Mouse (Mus musculus) left cerebral cortex, adult 11 months (tissue): ENCODE measurements at regions not wholly inside any gene's neighbourhood (a gene's known extent, or its start where the extent isn't known, plus 50 kb on each side); places are given as distances from the start of the nearest gene placed in this dataset.

ENCODE experiments used
- DNase-seq: peaks from one replicate; pipeline ENCODE4 v3.0.0; 2022; ENCODE audit warnings: low spot score

- no peak for DNase-seq
Measured at GRCm38 (mm10) chr5:75248279-75248678, 96.2 kb downstream of the Pdgfra start.

GRCm38 (mm10) chr5:75249671-75250070, 97.6 kb downstream of the Pdgfra start:
- DNase-seq: no peak

- no peak for DNase-seq
Measured at GRCm38 (mm10) chr5:75253349-75253748, 101.3 kb downstream of the Pdgfra start.

- no peak for DNase-seq
Measured at GRCm38 (mm10) chr5:75253830-75254229, 101.7 kb downstream of the Pdgfra start.

- DNase-seq: no peak
Measured at GRCm38 (mm10) chr5:75256186-75256585, 104.1 kb downstream of the Pdgfra start.

GRCm38 (mm10) chr5:75257067-75257466, 105.0 kb downstream of the Pdgfra start:
- DNase-seq: no peak

- peak; percentile 41 for DNase-seq
Measured at GRCm38 (mm10) chr5:75260247-75260646, 108.2 kb downstream of the Pdgfra start.

GRCm38 (mm10) chr5:75266111-75266676, 114.1 kb downstream of the Pdgfra start:
- DNase-seq: no peak

- no peak for DNase-seq
Measured at GRCm38 (mm10) chr5:75266871-75267270, 114.8 kb downstream of the Pdgfra start.

GRCm38 (mm10) chr5:75267766-75268165, 115.7 kb downstream of the Pdgfra start:
- DNase-seq: no peak

- DNase-seq: no peak
Measured at GRCm38 (mm10) chr5:75278041-75278440, 125.9 kb downstream of the Pdgfra start.

GRCm38 (mm10) chr5:75279561-75280171, 127.6 kb downstream of the Pdgfra start:
- DNase-seq: no peak

- no peak for DNase-seq
Measured at GRCm38 (mm10) chr5:75280698-75281097, 128.6 kb downstream of the Pdgfra start.

GRCm38 (mm10) chr5:75281510-75281909, 129.4 kb downstream of the Pdgfra start:
- no peak for DNase-seq

- no peak for DNase-seq
Measured at GRCm38 (mm10) chr5:75282617-75283016, 130.5 kb downstream of the Pdgfra start.

- no peak for DNase-seq
Measured at GRCm38 (mm10) chr5:75283841-75284240, 131.7 kb downstream of the Pdgfra start.

GRCm38 (mm10) chr5:75285950-75286349, 133.9 kb downstream of the Pdgfra start:
- no peak for DNase-seq

- no peak for DNase-seq
Measured at GRCm38 (mm10) chr5:75295676-75296075, 143.6 kb downstream of the Pdgfra start.

- no peak for DNase-seq
Measured at GRCm38 (mm10) chr5:75312897-75313296, 160.8 kb downstream of the Pdgfra start.

- DNase-seq: no peak
Measured at GRCm38 (mm10) chr5:75315956-75316355, 163.9 kb downstream of the Pdgfra start.

GRCm38 (mm10) chr5:75320536-75320935, 168.4 kb downstream of the Pdgfra start:
- no peak for DNase-seq

GRCm38 (mm10) chr5:75334050-75334449, 182.0 kb downstream of the Pdgfra start:
- DNase-seq: no peak

GRCm38 (mm10) chr5:75336454-75336853, 184.4 kb downstream of the Pdgfra start:
- DNase-seq: no peak

- DNase-seq: peak; percentile 31
Measured at GRCm38 (mm10) chr5:75338439-75338838, 186.3 kb downstream of the Pdgfra start.
